Mouse (Mus musculus): ENCODE data around the gene Zfp870. TPM values are rescaled to one million over a fixed set of nuclear protein-coding genes. Genes with fewer than 3 reads are reported as not detected.
A peak's percentile ranks its signal among the peaks of the same experiment; 100 is the strongest.

The Zfp870 gene
- polyA plus RNA-seq, 1 experiment from 2014 or later, result 6.1 TPM

- ATAC-seq (ENCODE audit: insufficient read depth, low FRiP score, low read depth), result no peak
Measured at GRCm38 (mm10) chr17:32901751-32902525, 10.5 kb upstream of the Zfp870 start.

GRCm38 (mm10) chr17:32895421-32895820, 4.0 kb upstream of the Zfp870 start:
- no peak overlapping the region for H3K4me3 ChIP-seq (replicated peaks)
- no peak overlapping the region for H3K27ac ChIP-seq
- ATAC-seq (ENCODE audit: insufficient read depth, low FRiP score, low read depth), result no peak
- no peaks in the 10 kb centered on the region for H3K27me3 ChIP-seq (replicated peaks)
- H3K9ac ChIP-seq, result no peak overlapping the region
- no peaks in the 10 kb centered on the region for H3K9me3 ChIP-seq
- no peaks in the 10 kb centered on the region for H3K36me3 ChIP-seq
- WGBS, result 76% methylated on average over 4 of the region's 4 CpGs
- peaks cover 4% of the 10 kb centered on the region for H3K4me1 ChIP-seq
- no peak overlapping the region for H3K4me2 ChIP-seq

More at GRCm38 (mm10) chr17:32901751-32902525, 10.5 kb upstream of the Zfp870 start:
- Histone ChIP-seq H3K27me3 (replicated peaks) (no peaks in the 10 kb centered on the region), H3K9ac (no peak overlapping the region), H3K9me3 (no peaks in the 10 kb centered on the region), H3K4me1 (peaks cover 3% of the 10 kb centered on the region; the same call in 1 of the 2 replicates), H3K27ac (no peak overlapping the region), H3K4me3 (replicated peaks) (no peak overlapping the region), H3K4me2 (no peak overlapping the region), H3K36me3 (no peaks in the 10 kb centered on the region)
- 62% methylated on average over 1 of the region's 1 CpGs for WGBS

GRCm38 (mm10) chr17:32893901-32894300, 2.5 kb upstream of the Zfp870 start:
- WGBS, result 83% methylated on average over 3 of the region's 3 CpGs
- H3K4me1 ChIP-seq, result peaks cover 9% of the 10 kb centered on the region
- H3K4me2 ChIP-seq, result no peak overlapping the region
- H3K9me3 ChIP-seq, result no peaks in the 10 kb centered on the region
- no peak overlapping the region for H3K4me3 ChIP-seq (replicated peaks)
- no peaks in the 10 kb centered on the region for H3K36me3 ChIP-seq
- no peak overlapping the region for H3K27ac ChIP-seq
- no peak for ATAC-seq (ENCODE audit: insufficient read depth, low FRiP score, low read depth)
- H3K9ac ChIP-seq, result no peak overlapping the region
- no peaks in the 10 kb centered on the region for H3K27me3 ChIP-seq (replicated peaks)

- 0 out of 2 replicates have a peak, but pooled peaks have one; percentile 19 for ATAC-seq (ENCODE audit: insufficient read depth, low FRiP score, low read depth)
- H3K4me3 ChIP-seq (replicated peaks), result peak overlapping the region; percentile 65
- H3K9me3 ChIP-seq, result no peaks in the 10 kb centered on the region
- no peaks in the 10 kb centered on the region for H3K27me3 ChIP-seq (replicated peaks)
- H3K4me2 ChIP-seq, result peak overlapping the region; percentile 60
- no peaks in the 10 kb centered on the region for H3K36me3 ChIP-seq
- peaks cover 9% of the 10 kb centered on the region for H3K4me1 ChIP-seq
- H3K27ac ChIP-seq, result peak overlapping the region; percentile 83
- WGBS, result 4% methylated on average over 11 of the region's 11 CpGs
- peak overlapping the region; percentile 55 for H3K9ac ChIP-seq
Measured at GRCm38 (mm10) chr17:32890852-32891238, 597 bp downstream of the Zfp870 start.

- H3K27me3 ChIP-seq (replicated peaks), result no peaks in the 10 kb centered on the region
- no peak overlapping the region; the same call in 1 of the 2 replicates for H3K4me2 ChIP-seq
- ATAC-seq (ENCODE audit: insufficient read depth, low FRiP score, low read depth), result no peak
- no peaks in the 10 kb centered on the region for H3K9me3 ChIP-seq
- peaks cover 9% of the 10 kb centered on the region for H3K4me1 ChIP-seq
- H3K9ac ChIP-seq, result no peak overlapping the region
- H3K4me3 ChIP-seq (replicated peaks), result no peak overlapping the region
- peaks cover 4% of the 10 kb centered on the region; the same call in 1 of the 2 replicates for H3K36me3 ChIP-seq
- WGBS, result 94% methylated on average over 6 of the region's 6 CpGs
- H3K27ac ChIP-seq, result no peak overlapping the region
Measured at GRCm38 (mm10) chr17:32889611-32890010, 1.8 kb downstream of the Zfp870 start.

- Histone ChIP-seq H3K9ac (no peak overlapping the region), H3K27me3 (replicated peaks) (no peaks in the 10 kb centered on the region), H3K4me1 (0 out of 2 replicates have a peak, but pooled peaks cover 6% of the 10 kb centered on the region), H3K4me3 (replicated peaks) (no peak overlapping the region), H3K36me3 (peaks cover 24% of the 10 kb centered on the region), H3K9me3 (no peaks in the 10 kb centered on the region), H3K27ac (no peak overlapping the region), H3K4me2 (no peak overlapping the region)
- 88% methylated on average over 14 of the region's 14 CpGs for WGBS
- ATAC-seq (ENCODE audit: insufficient read depth, low FRiP score, low read depth), result no peak
Measured at GRCm38 (mm10) chr17:32880320-32881218, 10.9 kb downstream of the Zfp870 start.

- Histone ChIP-seq H3K9me3 (no peaks in the 10 kb centered on the region), H3K27ac (no peak overlapping the region), H3K27me3 (replicated peaks) (no peaks in the 10 kb centered on the region), H3K4me1 (0 out of 2 replicates have a peak, but pooled peaks cover 6% of the 10 kb centered on the region), H3K9ac (no peak overlapping the region), H3K4me2 (no peak overlapping the region), H3K36me3 (peaks cover 17% of the 10 kb centered on the region), H3K4me3 (replicated peaks) (no peak overlapping the region)
- ATAC-seq (ENCODE audit: insufficient read depth, low FRiP score, low read depth), result no peak
- WGBS, result 90% methylated on average over 11 of the region's 11 CpGs
Measured at GRCm38 (mm10) chr17:32878773-32879172, 12.7 kb downstream of the Zfp870 start.

- 0 out of 2 replicates have a peak, but pooled peaks cover 6% of the 10 kb centered on the region for H3K4me1 ChIP-seq
- ATAC-seq (ENCODE audit: insufficient read depth, low FRiP score, low read depth), result peak; percentile 63
- no peak overlapping the region for H3K27ac ChIP-seq
- no peaks in the 10 kb centered on the region for H3K9me3 ChIP-seq
- peaks cover 7% of the 10 kb centered on the region; the same call in 1 of the 2 replicates for H3K36me3 ChIP-seq
- WGBS, result 7% methylated on average over 22 of the region's 22 CpGs
- H3K4me3 ChIP-seq (replicated peaks), result no peak overlapping the region; the same call in 1 of the 2 replicates
- peak overlapping the region; percentile 38 for H3K4me2 ChIP-seq
- no peak overlapping the region for H3K9ac ChIP-seq
- no peaks in the 10 kb centered on the region for H3K27me3 ChIP-seq (replicated peaks)
Measured at GRCm38 (mm10) chr17:32877471-32878171, 13.8 kb downstream of the Zfp870 start.

- 64% methylated on average over 5 of the region's 5 CpGs for WGBS
- Histone ChIP-seq H3K27ac (no peak overlapping the region), H3K4me3 (replicated peaks) (no peak overlapping the region)
Measured at GRCm38 (mm10) chr17:32872696-32873095, 18.7 kb downstream of the Zfp870 start.

GRCm38 (mm10) chr17:32872091-32872490, 19.4 kb downstream of the Zfp870 start:
- Histone ChIP-seq H3K9ac (no peak overlapping the region), H3K9me3 (no peaks in the 10 kb centered on the region), H3K4me3 (replicated peaks) (no peak overlapping the region), H3K27me3 (replicated peaks) (no peaks in the 10 kb centered on the region), H3K36me3 (no peaks in the 10 kb centered on the region), H3K27ac (no peak overlapping the region), H3K4me1 (0 out of 2 replicates have a peak, but pooled peaks cover under 1% of the 10 kb centered on the region), H3K4me2 (no peak overlapping the region)
- no peak for ATAC-seq (ENCODE audit: insufficient read depth, low FRiP score, low read depth)
- 76% methylated on average over 4 of the region's 4 CpGs for WGBS

More at GRCm38 (mm10) chr17:32872696-32873095, 18.7 kb downstream of the Zfp870 start:
- H3K9ac ChIP-seq, result no peak overlapping the region
- 0 out of 2 replicates have a peak, but pooled peaks cover 6% of the 10 kb centered on the region for H3K4me1 ChIP-seq
- no peaks in the 10 kb centered on the region for H3K36me3 ChIP-seq
- no peaks in the 10 kb centered on the region for H3K9me3 ChIP-seq
- H3K27me3 ChIP-seq (replicated peaks), result no peaks in the 10 kb centered on the region
- ATAC-seq (ENCODE audit: insufficient read depth, low FRiP score, low read depth), result no peak
- H3K4me2 ChIP-seq, result no peak overlapping the region

- ATAC-seq (ENCODE audit: insufficient read depth, low FRiP score, low read depth), result no peak
- Histone ChIP-seq H3K9ac (no peak overlapping the region), H3K4me2 (no peak overlapping the region), H3K9me3 (no peaks in the 10 kb centered on the region), H3K27ac (no peak overlapping the region), H3K36me3 (no peaks in the 10 kb centered on the region), H3K4me1 (no peaks in the 10 kb centered on the region), H3K4me3 (replicated peaks) (no peak overlapping the region), H3K27me3 (replicated peaks) (no peaks in the 10 kb centered on the region)
- 96% methylated on average over 1 of the region's 1 CpGs for WGBS
Measured at GRCm38 (mm10) chr17:32871483-32871882, 20.0 kb downstream of the Zfp870 start.

Measured in stomach, embryonic 15.5 days (tissue).